Mouse (Mus musculus) A20 (cell line): ENCODE measurements at regions not wholly inside any gene's neighbourhood (a gene's known extent, or its start where the extent isn't known, plus 50 kb on each side); places are given as distances from the start of the nearest gene placed in this dataset.

ENCODE experiments used
- DNase-seq: peaks from one replicate; pipeline ENCODE4 v3.0.0-alpha.2; 2011; ENCODE audit warnings: low read depth, low spot score

DNA sequence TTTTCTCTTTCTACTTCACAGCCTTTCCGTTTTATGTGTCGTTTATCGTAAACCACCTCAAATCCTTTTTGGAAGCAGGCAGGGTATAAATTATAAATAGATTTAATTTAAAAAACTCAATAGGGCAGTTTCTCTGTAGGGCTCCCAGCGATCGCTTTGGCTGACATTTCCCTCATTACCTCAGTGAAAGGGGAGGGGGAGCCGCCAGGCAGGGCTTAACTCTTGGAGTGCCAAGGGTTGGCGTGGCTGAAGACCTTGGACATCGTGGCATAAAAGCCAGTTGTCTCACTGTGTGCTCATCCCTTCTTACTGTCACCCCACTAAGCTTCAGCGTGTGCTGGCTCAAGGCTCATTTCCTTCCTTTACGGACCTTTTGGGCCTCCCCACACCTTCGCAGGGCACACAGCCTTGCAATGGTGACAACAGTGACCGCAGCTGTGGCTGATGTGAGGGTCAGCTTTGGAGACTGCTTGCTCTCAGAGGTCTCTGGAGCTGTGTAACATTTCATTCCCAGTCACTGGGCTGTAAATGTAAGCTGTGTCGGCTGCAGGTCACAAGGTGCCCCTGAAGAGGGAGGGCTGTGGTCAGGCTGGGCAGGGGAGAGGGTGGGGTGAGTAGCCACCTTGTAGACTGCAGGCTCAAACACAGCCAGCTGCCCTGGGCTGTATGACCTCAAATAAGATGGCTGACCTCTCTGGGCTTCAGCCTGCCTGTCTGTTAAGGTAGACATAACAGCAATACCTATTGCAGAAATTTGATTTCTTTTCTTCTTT is 81.6 kb upstream of the Stx16 start:
- no peak for DNase-seq

DNA sequence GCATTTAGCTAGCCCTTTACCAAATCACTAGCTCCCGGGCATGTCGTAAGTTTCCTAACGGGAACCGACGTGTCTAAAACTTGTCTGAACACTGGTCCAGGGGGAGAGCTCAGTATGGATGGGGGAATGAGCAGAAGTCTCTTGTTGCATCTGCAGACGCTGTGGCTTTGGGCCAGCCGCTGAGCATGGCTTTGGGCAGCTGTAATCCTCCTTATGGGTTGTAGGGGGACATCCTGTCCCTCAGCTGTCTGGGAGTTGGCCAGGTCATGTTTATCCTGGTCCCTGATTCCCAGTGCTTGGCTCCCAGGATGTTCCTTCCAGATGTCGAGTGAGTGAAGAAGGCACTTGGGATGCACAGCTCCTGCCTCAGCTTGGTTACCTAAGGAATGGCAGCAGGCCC is 71.4 kb upstream of the Stx16 start:
- no peak for DNase-seq

DNA sequence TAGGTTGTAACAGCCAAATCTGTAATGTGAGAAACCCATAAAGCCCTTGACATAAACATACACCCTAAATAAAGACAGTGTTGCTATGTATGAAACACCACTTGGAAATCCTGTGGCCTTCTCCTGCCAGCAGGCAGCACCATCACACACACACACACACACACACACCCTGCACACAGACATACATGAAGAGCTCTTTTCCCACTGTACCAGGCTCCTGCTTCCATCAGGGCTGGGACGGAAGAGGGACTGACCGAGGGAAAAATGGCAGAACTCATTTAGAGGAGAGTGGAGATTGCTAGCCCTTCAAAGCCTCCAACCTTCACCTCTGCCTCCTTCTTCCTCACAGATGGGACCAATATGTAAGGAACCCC is 68.1 kb upstream of the Stx16 start:
- DNase-seq, result no peak

- no peak for DNase-seq
Measured at GRCm38 (mm10) chr2:174008350-174009218, 67.5 kb upstream of the Stx16 start.

DNA sequence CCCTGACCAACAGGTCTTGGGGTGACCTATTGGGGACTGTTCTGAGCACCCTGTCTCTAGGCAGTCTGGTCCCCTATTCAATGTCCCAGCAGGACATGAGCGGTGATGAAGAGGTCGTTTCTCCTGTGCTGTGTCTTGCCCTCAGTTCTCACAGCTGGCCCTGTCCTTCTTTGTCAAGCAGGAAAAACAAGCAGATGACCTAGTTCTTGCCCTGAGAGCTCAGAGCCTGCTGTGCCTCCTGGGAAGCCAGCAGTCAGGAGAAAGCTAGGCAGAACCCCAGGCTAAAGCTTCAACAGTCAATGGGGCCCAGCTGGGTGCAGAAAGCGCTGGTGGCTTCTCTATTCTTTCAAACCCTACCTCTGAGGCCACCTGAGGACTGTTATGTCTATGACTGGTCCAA is 66.1 kb upstream of the Stx16 start:
- no peak for DNase-seq

GRCm38 (mm10) chr2:174011399-174011798 is 64.7 kb upstream of the Stx16 start:
- DNase-seq, result no peak

DNA sequence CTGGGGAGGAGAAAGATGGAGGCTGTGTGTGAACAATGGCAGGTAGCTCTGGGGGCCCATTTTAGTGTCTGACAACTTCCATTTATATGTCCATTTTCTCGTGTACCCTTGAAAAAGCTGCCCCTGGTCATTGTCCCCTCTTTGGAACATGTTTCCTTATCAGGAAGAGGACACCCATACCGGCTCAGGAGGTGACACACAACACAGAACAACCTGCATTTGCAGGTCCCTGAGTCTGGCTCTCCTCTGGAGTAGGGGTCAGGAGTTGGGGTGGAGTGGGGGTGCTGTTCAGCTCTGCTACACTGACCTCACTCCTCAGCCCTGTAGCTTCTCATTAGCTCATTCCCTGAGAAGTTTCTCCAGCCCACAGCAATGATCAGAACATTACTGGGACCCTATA is 61.7 kb upstream of the Stx16 start:
- no peak for DNase-seq

GRCm38 (mm10) chr2:174015283-174015682 is 60.8 kb upstream of the Stx16 start:
- DNase-seq, result no peak

- DNase-seq, result no peak
Measured at GRCm38 (mm10) chr2:174016068-174016467, 60.0 kb upstream of the Stx16 start.

- no peak for DNase-seq
Measured at GRCm38 (mm10) chr2:174017042-174017441, 59.1 kb upstream of the Stx16 start.

DNA sequence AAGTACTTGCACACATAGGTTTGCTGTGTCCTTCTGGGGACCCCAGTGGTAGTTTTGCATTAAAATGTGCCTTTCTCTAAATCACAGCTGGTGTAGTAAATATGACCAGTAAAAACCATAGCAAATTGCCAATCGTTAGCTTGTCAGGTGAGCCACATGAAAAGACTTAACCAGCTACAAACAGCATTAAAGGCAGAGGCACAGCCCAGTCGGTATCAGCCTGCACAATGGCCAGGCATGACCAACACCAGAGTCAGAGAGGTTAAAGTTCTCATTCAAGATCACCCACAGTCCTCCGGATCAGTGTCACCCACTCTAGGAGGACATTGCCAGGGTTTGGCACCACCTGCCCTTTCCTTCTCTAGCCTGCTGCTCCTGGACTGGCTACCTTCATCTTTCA is 58.5 kb upstream of the Stx16 start:
- no peak for DNase-seq

GRCm38 (mm10) chr2:174018002-174018401 is 58.1 kb upstream of the Stx16 start:
- DNase-seq, result no peak

- DNase-seq, result no peak
Measured at GRCm38 (mm10) chr2:174018986-174019385, 57.1 kb upstream of the Stx16 start.

DNA sequence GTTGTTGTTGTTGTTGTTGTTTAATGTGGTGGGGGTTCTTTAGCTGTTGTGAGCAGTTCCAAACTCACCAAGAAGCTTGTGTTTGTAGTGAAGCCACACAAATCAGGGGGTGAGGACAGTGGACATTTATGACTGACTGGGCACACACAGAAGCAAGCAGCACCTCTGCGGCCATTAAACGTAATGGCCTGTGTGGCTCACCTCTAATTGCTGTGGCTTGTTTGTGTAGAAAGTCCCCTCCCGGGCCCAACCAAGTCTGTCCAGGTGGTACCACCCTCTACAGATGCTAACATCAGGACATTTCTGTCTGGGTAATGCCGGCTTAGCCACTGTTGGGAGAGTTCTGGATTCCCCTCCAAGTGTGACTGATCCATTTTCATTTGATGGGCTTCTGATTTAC is 56.1 kb upstream of the Stx16 start:
- no peak for DNase-seq

- DNase-seq, result no peak
Measured at GRCm38 (mm10) chr2:174020447-174020846, 55.7 kb upstream of the Stx16 start.

DNA sequence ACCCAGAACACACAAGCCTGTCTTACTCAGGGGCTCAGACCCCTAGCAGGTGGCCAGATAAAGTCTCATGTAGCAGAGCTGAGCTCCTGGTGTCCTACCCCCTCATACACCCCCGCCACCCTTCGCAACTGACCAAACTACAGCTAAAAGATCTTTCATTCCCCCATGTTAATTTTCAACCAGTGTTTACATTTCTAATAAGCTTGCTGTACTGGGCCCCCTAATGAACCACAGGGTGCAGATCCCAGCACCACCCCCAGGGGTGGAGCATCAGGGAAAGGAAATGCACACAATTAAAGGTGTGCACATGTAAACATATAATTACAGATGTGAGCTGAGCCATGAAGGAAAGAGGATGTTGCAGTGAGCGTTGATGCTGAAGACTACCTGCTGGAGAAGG is 54.6 kb upstream of the Stx16 start:
- DNase-seq, result no peak

DNA sequence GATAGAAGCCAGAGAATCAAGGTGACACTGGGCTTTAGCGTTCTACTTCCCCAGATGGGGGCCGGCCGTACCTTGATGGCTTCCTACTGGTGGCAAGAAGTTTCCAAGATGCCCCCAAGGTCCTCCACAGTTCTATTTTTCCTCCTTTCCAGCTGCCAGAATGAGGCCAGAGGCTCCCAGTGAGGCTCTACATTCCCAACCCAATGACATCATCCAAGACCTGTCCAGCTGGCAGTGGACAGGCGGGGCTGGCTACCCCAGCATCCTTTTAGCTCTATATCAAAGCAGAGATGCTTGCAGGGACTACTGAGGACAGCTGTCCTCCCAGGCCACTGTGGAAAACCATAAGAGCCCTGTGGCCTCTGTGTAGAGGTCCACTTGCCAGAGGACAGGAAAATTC is 53.8 kb upstream of the Stx16 start:
- no peak for DNase-seq

- DNase-seq, result no peak
Measured at GRCm38 (mm10) chr2:174025181-174025870, 50.8 kb upstream of the Stx16 start.
